Comparison of ENCODE assay signal across 17 mouse cellular contexts in the genomic region with DNA sequence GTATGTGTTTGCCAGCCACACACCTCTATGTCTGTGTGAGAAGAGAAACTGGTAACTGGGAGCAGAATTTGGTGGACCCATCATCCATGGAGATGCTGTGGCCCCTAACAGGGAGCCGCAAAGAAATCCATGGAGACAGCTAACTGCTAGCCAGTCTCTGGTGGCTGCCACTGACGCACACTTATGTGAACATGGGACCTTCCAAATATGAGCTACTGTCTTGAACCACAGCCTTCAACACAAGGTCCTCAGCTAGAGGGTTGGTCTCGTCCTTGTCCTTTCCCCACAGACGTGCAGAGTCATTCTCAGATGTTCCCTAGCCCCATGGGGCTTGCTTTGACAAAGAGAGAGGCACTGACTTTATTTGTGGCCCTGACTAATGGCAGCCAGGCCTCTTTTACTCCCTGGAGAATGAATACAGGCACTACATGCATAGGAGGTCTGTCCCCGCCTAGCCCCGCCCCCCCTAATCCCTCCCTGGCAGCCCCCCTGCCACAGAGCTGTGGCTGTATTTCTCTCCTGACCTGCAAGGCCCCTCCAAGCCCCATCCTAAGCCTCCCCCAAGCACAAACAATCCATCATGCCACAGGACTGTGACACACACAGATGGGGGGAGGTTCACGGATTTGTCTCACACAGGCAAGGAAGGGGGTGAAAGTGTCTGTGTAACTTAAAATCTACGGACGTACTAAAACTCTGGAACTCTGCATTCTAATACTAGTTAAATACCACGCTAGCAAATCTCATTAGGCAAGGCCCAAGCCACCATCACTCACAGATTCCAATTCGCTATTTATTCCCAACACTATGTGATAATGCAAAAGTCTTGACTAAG. TPM values are rescaled to one million over a fixed set of nuclear protein-coding genes. Genes with fewer than 3 reads are reported as not detected.
A peak's percentile ranks its signal among the peaks of the same experiment; 100 is the strongest.
DNase-seq lines count a peak whose midpoint lies in the region; ATAC-seq lines count a peak whose summit lies in the region.
"Had no signal": no experiment of that assay in that cellular context is flagged by ENCODE, and none has a peak within 500 bp of the region (broad histone marks: within the 10 kb centered on the region; RNA-seq: fewer than 3 reads in every experiment).

No protein-coding gene starts in this region.

- no peak overlapping the region for H3K4me2 ChIP-seq in forebrain, embryonic 16.5 days (ENCODE audit: low read length)
- H3K4me2 ChIP-seq in lung, embryonic 15.5 days, result no peak overlapping the region
- peak overlapping the region; percentile 23 for H3K4me2 ChIP-seq in neural tube, embryonic 12.5 days (replicated peaks)
- H3K4me2 ChIP-seq: heart, embryonic 15.5 days; limb, embryonic 12.5 days had no signal

- no peak overlapping the region for H3K9ac ChIP-seq in forebrain, embryonic 16.5 days (replicated peaks; ENCODE audit: low read depth, low read length)
- no peak overlapping the region for H3K9ac ChIP-seq in lung, embryonic 15.5 days
- no peak overlapping the region for H3K9ac ChIP-seq in neural tube, embryonic 12.5 days
- H3K9ac ChIP-seq: heart, embryonic 15.5 days; limb, embryonic 12.5 days had no signal

- ATAC-seq in forebrain, embryonic 16.5 days, result no peak
- ATAC-seq in lung, embryonic 15.5 days (ENCODE audit: borderline replicate concordance, extremely low read depth, low FRiP score, low TSS enrichment), result no peak
- ATAC-seq in neural tube, embryonic 12.5 days (ENCODE audit: low FRiP score, low read depth), result peak; percentile 39; the same call in 1 of the 2 replicates
- ATAC-seq: inflammation-experienced regulatory T-cells, adult 6 months had no signal

- peaks cover 49% of the 10 kb centered on the region for H3K4me1 ChIP-seq in forebrain, embryonic 10.5 days
- peaks cover 21% of the 10 kb centered on the region for H3K4me1 ChIP-seq in forebrain, embryonic 16.5 days (replicated peaks; ENCODE audit: control insufficient read depth, insufficient read depth, low read length)
- H3K4me1 ChIP-seq in lung, embryonic 15.5 days, result peaks cover 32% of the 10 kb centered on the region
- H3K4me1 ChIP-seq in neural tube, embryonic 12.5 days, result peaks cover 45% of the 10 kb centered on the region

- H3K27ac ChIP-seq in forebrain, embryonic 10.5 days, result peak overlapping the region; percentile 51
- no peak overlapping the region for H3K27ac ChIP-seq in forebrain, embryonic 16.5 days (ENCODE audit: low read length)
- peak overlapping the region; percentile 15; the same call in 1 of the 2 replicates for H3K27ac ChIP-seq in lung, embryonic 15.5 days
- no peak overlapping the region for H3K27ac ChIP-seq in neural tube, embryonic 12.5 days
- H3K27ac ChIP-seq: heart, embryonic 15.5 days; limb, embryonic 12.5 days; stomach, postnatal 0 days had no signal

- no peaks in the 10 kb centered on the region for H3K36me3 ChIP-seq in forebrain, embryonic 10.5 days (replicated peaks)
- no peaks in the 10 kb centered on the region for H3K36me3 ChIP-seq in forebrain, embryonic 16.5 days (ENCODE audit: control insufficient read depth, insufficient read depth)
- no peaks in the 10 kb centered on the region for H3K36me3 ChIP-seq in lung, embryonic 15.5 days
- H3K36me3 ChIP-seq in neural tube, embryonic 12.5 days, result no peaks in the 10 kb centered on the region
- H3K36me3 ChIP-seq: G1E; heart, embryonic 15.5 days; limb, embryonic 12.5 days had no signal

- H3K4me3 ChIP-seq in forebrain, embryonic 10.5 days, result no peak overlapping the region
- no peak overlapping the region for H3K4me3 ChIP-seq in forebrain, embryonic 16.5 days (replicated peaks; ENCODE audit: low read length)
- no peak overlapping the region for H3K4me3 ChIP-seq in lung, embryonic 15.5 days
- H3K4me3 ChIP-seq in neural tube, embryonic 12.5 days, result no peak overlapping the region
- H3K4me3 ChIP-seq: heart, embryonic 15.5 days; limb, embryonic 12.5 days had no signal

- H3K9me3 ChIP-seq in forebrain, embryonic 10.5 days, result no peaks in the 10 kb centered on the region
- H3K9me3 ChIP-seq in forebrain, embryonic 16.5 days (ENCODE audit: control insufficient read depth, low read length), result no peaks in the 10 kb centered on the region
- no peaks in the 10 kb centered on the region for H3K9me3 ChIP-seq in lung, embryonic 15.5 days
- H3K9me3 ChIP-seq in neural tube, embryonic 12.5 days, result no peaks in the 10 kb centered on the region
- H3K9me3 ChIP-seq: heart, embryonic 15.5 days; limb, embryonic 12.5 days had no signal

- peaks cover 100% of the 10 kb centered on the region for H3K27me3 ChIP-seq in forebrain, embryonic 10.5 days (ENCODE audit: poor library complexity, severe bottlenecking)
- peaks cover 37% of the 10 kb centered on the region for H3K27me3 ChIP-seq in forebrain, embryonic 16.5 days (replicated peaks; ENCODE audit: control insufficient read depth, insufficient read depth, low read length)
- H3K27me3 ChIP-seq in lung, embryonic 15.5 days, result peaks cover 71% of the 10 kb centered on the region
- H3K27me3 ChIP-seq in neural tube, embryonic 12.5 days (replicated peaks), result peaks cover 57% of the 10 kb centered on the region

- WGBS in forebrain, embryonic 10.5 days, result 30% methylated on average over 11 of the region's 11 CpGs
- 38% methylated on average over 11 of the region's 11 CpGs for WGBS in forebrain, embryonic 16.5 days
- WGBS in lung, embryonic 15.5 days, result 41% methylated on average over 11 of the region's 11 CpGs
- 15% methylated on average over 11 of the region's 11 CpGs for WGBS in neural tube, embryonic 12.5 days

- no peak for DNase-seq in forebrain, embryonic 10.5 days (ENCODE audit: extremely low spot score, low spot score)
- DNase-seq in lung, postnatal 14 days, result no peak
- DNase-seq in embryo, embryonic 11 days, result peak; percentile 67
- no peak for DNase-seq in thymus, postnatal 4 days
- DNase-seq in urinary bladder, postnatal 10 days (ENCODE audit: low spot score), result no peak
- DNase-seq: B cell, adult 2 months; cerebellum, postnatal 25 days; gastrocnemius, postnatal 36 days; retina, postnatal 1 day had no signal

RNA-seq across cellular contexts. Expression of a gene that starts 16.0 kb away (rescaled TPM):
- 94.3 and 98.2 TPM in 2 replicates for polyA plus RNA-seq in forebrain, embryonic 10.5 days (2016; fragmentation: Nextera tagmentation; extraction: Ambion mirVana)
- polyA plus RNA-seq in forebrain, embryonic 16.5 days (2015; fragmentation: Nextera tagmentation; extraction: Ambion mirVana), result 121 and 129 TPM in 2 replicates
- 70.1 and 73.3 TPM in 2 replicates for polyA plus RNA-seq in lung, embryonic 15.5 days (2015; fragmentation: Nextera tagmentation; extraction: Ambion mirVana)
- polyA plus RNA-seq in neural tube, embryonic 12.5 days (2016; fragmentation: Nextera tagmentation; extraction: Ambion mirVana), result 107 and 111 TPM in 2 replicates

Comparison
In these comparisons a context has a peak if more than half of its experiments do, and no peak if none do; other contexts are left out.
1. H3K27ac ChIP-seq: peak in forebrain, embryonic 10.5 days (single experiment) and lung, embryonic 15.5 days (single experiment); none in forebrain, embryonic 16.5 days (single experiment) and neural tube, embryonic 12.5 days (single experiment).